Mouse (Mus musculus) neutrophil, adult 5-6 weeks (primary cell): Measurements from ENCODE around the gene 4930503B20Rik. TPM values are rescaled to one million over a fixed set of nuclear protein-coding genes. Genes with fewer than 3 reads are reported as not detected.

Source experiments
- ATAC-seq: fragments of 151-379, 151-347 bp; 2 replicates; pipeline ENCODE4 v1.8.0; 2017; ENCODE audit warnings: mild to moderate bottlenecking, moderate TSS enrichment; ENCODE audit not compliant: insufficient number of reproducible peaks, poor library complexity, low FRiP score, severe bottlenecking; ENCODE audit errors: extremely low read depth
- total RNA-seq: library from RNA; stranded (forward); fragments of 200-1000 nt; gene quantifications from 2 replicates; pipeline ENCODE4 v1.2.3, GENCODE M21; 2017

The 4930503B20Rik gene
- total RNA-seq, 1 experiment from 2014 or later, result 0.93 TPM

DNA sequence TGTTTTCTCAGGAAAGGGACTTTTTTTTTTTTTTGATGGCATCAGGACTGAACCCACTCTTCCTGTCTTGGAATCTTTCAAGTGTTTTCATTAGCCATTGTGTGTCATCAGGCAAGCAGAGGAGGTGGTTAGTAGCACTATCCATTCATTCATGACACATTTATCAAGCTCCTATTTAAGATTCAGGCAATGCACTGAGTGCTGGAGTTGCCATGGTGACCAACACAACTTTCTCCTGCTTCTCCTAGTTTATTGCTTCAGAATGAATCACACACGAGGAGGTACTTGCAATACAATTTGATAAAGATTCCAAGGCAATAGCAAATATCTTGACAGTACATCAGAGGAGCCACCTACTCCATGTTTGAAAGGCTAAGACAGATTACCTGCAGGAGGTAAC is 43.7 kb downstream of the 4930503B20Rik start:
- ATAC-seq, result no peak

DNA sequence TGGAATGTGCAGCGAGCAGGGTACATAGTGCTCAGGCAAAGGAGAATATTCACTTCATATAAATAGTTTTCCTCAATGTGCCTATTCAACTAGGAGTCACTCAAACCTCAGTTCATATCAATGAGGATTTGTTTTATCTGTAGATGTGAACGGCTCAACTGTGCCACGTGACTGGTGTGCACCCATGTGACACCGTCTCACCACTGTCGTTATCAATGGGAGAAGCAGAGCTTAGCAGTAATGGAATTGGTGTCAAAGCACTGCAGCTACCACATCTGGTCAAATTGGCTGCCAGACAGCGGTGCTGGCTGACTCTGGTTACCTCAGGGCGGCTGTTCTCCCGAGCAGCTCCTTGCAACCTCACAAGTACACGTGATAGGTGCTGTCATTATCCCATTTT is 46.5 kb downstream of the 4930503B20Rik start:
- no peak for ATAC-seq

- no peak for ATAC-seq
Observed at GRCm38 (mm10) chr3:146602531-146602930, 48.6 kb downstream of the 4930503B20Rik start.

DNA sequence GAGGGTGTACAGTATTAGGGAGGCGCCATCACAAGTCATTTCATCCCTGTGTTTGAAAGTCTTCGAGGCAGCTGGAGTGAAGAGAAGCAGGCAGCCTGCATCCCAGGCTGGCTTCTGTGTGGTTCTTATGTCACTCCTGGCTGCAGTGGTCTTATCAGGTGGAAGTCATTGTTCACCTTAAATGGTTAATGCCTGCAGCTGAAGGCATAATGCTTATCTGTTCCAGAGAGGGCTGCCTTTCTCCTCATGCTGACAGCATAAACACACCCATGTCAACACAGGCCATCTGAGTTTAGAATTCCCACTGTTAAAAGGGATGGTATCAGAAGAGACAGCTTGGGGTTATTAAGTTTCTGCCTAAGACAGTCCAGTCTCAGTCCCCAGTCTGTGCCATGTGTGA is 49.9 kb downstream of the 4930503B20Rik start:
- no peak for ATAC-seq

DNA sequence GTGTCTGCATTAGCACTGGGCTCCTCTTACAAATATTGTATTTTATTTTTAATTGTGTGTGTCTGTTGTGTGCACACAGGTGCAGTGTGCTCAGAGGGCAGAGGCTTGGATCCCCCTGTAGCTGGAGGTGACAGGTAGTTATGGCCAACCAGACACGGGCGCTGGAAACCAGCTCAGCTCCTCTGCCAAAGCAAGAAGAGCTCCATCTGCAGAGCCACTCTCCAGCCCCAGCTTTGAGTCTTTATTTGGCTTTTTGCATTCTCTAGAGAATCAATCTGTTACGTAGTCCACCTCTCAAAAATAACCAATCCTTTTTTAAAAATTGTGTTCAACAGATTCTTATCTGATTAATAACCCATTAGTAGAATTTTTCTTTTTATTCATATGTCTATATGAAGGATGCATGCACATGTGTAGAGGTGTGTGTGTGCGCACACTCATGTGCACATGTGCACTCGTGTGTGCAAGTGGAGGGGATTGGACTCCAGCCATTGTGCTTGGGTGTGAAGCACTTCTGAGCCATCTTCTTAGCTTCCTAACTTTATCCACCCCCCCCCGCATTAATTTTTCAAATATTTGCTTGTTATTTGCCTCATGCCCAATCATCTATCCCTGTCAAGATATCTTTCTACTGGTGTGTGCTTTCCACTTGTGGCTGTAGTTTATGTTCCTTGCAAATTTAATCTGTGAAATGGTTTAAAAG is 51.8 kb downstream of the 4930503B20Rik start:
- ATAC-seq, result no peak

- no peak for ATAC-seq
Observed at GRCm38 (mm10) chr3:146598411-146598810, 52.7 kb downstream of the 4930503B20Rik start.

DNA sequence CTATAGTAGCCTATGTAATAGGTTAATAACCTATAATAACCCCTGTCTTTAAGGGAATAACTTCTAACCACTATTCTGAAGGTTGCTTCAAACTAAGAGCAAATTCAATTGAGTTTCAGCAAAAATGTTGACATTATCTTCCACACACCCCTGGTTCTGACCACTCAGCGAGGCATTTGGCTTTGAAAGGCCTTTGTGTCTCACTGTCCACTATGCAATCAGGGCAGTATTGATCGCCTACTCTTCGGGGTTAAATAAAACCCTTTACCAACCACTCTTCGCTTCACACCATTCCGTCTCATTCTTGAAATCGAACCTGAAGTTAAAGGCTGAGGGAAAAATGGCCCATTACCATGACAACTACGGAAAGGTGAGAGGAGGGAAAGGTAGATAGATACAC is 54.3 kb downstream of the 4930503B20Rik start:
- no peak for ATAC-seq

DNA sequence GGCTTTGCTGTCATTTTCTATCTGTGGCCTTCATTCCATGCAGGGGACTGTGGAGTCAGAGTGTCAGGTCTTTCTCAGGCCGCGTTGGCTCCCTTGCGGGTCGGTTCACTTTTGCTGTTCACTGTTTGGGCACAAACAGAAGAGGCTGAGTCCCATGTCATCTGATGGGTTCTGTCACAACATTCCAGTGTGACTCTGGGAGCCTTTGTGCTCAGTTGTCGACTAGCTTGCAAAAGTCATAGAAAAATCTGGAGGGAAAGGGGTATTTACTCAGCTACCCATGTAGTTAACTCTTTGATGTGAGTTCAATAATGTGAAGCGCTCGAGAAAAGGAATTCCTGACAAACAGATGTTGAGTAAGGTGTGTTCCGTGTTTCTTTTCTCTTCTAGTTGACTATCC is 54.7 kb downstream of the 4930503B20Rik start:
- no peak for ATAC-seq

DNA sequence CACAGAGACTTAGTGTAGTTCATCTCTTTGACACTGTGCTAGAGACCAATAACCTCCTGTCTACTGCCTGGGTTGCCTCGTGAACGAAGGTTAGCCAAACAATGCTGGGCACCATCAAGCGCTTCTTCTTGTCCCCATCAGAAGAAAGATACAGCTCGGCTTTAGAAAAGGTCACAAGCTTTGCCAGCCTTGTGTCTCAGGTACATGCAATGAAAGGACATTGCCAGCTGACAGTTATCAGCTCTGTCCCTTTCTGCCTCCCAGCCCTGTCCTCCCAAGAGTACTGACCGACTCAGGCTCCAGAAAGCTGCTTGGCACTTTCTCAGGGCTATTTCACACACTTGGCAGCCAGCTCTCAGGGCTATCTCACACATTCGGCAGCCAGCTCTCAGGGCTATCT is 55.7 kb downstream of the 4930503B20Rik start:
- no peak for ATAC-seq

Other genes starting within 250 kb of the 4930503B20Rik start
- 3.1 and 4.3 TPM in 2 replicates for gene Ssx2ip, start 246.7 kb downstream of the 4930503B20Rik start, total RNA-seq
- gene Ctbs, start 201.5 kb downstream of the 4930503B20Rik start, total RNA-seq, result 24.1 and 30.8 TPM in 2 replicates
- gene Spata1, start 151.6 kb downstream of the 4930503B20Rik start, total RNA-seq, result 34.6 and 35.1 TPM in 2 replicates
- 145 and 164 TPM in 2 replicates for gene Gng5, start 151.5 kb downstream of the 4930503B20Rik start, total RNA-seq
- 73.9 and 83.4 TPM in 2 replicates for gene Rpf1, start 129.9 kb downstream of the 4930503B20Rik start, total RNA-seq
- gene Uox, start 80.9 kb downstream of the 4930503B20Rik start, total RNA-seq, result not detected in 2 replicates
- not detected in 2 replicates for gene Dnase2b, start 35.7 kb downstream of the 4930503B20Rik start, total RNA-seq
- gene Samd13, start 34.3 kb upstream of the 4930503B20Rik start, total RNA-seq, result not detected in 2 replicates
- 67.4 and 71.8 TPM in 2 replicates for gene Prkacb, start 161.7 kb upstream of the 4930503B20Rik start, total RNA-seq
- 0.98 TPM in 1 of 2 replicates, not detected in the other for gene Ttll7, start 201.1 kb upstream of the 4930503B20Rik start, total RNA-seq